Mouse (Mus musculus) testis, postnatal 14 days (tissue): ENCODE data around the gene Olfr1282.
"Not testable (repeated sequence)": the region's sequence is repeated elsewhere in the genome, so short reads cannot be mapped to it uniquely, and the experiment has no call there.

Source experiments
- DNase-seq: peaks from one replicate; pipeline ENCODE4 v3.0.0; 2021; ENCODE audit warnings: low spot score

Gene Olfr1282

DNA sequence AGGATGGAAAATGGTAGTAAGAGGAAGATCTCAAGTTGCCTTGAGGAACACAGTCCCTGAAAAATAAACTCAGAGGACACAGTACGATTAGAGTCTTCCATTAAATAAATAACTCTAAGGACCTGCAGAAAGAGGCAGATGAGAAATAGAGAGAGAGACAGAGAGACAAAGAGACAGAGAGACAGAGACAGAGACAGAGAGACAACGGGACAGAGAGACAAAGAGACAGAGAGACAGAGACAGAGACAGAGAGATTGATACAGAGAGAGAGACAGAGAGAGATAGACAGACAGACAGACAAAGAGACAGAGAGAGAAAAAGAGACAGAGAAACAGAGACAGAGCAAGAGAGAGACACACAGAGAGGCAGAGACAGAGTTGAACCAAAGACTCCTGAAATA lies at the start of gene Olfr1282:
Gene Olfr1282 (minus strand): TSS at position 101 of the 400 bp plus-strand sequence.
- no peak for DNase-seq

DNA sequence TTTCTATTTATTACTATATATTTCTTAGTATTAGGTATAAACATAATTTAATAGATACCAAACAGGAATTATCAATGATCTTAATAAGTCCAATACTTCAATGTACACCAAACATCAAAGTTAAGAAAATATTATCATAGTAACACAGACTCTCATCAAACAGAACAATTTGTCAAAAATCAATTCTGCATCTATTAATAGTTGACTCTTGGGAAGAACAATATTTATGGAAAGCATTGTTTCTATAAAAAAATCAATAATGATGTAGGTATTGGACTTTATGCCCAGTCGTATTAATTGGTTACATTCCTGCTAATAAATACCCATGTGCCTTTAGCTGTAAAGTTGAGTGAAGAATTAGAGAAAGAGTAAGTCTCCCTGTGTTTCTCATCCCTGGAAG lies 39.3 kb upstream of the Olfr1282 start, which contains the start of gene Olfr1284:
Gene Olfr1284 (plus strand): TSS at position 301 of the 400 bp plus-strand sequence.
- no peak for DNase-seq

DNA sequence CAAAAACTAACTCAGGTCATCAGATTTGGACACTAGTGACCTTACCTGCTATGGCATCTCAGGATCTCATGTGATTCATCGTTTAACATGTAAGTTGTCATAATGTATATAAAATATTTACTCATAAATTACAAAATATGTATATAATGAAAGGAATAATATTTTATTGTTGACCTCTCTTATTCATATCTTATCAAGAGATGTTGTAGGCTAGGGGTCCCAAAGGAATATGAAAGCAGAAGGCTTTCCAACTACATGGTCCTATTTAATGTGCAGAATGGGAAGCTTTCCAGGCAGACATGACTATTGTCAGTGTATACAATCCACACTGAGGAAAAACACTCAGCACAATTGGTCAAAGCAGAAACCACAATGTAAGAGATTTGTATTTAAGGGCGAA lies 30.6 kb upstream of the Olfr1282 start, which contains the start of gene Olfr1283:
Gene Olfr1283 (plus strand): TSS at position 301 of the 400 bp plus-strand sequence.
- DNase-seq = no peak

DNA sequence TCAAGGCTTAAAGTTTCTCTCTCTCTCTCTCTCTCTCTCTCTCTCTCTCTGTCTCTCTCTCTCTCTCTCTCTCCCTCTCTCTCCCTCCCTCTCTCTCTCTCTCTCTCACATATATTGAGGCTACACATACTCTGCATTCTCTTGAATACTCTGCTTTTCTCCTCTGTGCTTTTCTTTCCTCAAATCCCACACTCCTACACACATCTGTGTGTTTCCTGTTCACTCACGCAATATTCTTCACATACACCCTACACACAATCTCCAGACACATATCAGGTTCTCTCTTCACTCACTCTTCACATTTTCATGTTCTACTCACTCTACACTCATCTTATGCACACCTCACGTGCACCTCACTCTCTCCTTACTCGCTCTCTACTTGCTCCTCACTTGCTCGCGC lies 2.2 kb downstream of the Olfr1282 start:
- DNase-seq = not testable (repeated sequence)

DNA sequence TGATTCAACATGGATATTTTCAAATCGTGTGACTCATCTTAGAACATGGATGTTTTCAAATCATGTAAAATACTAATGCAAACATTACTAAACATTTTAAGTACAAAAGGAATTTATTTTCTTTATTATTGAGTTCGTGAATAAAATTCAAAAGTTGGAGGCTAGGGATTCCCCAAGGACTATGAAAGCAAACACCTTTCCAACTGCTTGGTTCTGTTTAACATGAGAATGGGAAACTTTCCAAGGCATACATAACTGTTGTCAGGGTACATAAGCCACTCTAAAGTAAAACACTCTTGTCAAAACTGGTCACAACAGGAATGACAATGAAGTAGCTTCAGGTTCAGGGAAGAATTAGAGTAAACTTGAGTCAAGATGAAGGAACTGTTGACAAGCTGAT lies 9.7 kb downstream of the Olfr1282 start, which contains the start of gene Olfr1281:
Gene Olfr1281 (plus strand): TSS at position 301 of the 400 bp plus-strand sequence.
- DNase-seq = no peak

DNA sequence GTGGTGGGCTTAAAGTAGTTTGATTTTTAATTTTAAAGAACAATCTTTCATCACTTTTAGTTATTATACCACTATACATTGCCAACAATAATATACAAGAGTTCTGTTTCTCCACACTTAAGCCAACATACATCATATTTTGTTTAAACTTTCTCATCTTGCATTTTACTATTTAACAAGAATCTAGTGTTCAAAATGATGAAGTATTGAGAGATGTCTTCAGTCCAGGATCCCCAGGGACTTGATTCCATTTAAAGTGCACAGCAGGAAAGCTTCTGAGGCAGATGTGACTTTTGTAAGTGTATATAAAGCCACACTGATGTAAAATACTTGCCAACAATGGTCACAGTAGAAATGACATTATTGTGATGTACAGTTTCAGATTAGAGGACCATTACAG lies 22.2 kb downstream of the Olfr1282 start, which contains the start of gene Olfr1280:
Gene Olfr1280 (plus strand): TSS at position 301 of the 400 bp plus-strand sequence.
- DNase-seq = no peak

DNA sequence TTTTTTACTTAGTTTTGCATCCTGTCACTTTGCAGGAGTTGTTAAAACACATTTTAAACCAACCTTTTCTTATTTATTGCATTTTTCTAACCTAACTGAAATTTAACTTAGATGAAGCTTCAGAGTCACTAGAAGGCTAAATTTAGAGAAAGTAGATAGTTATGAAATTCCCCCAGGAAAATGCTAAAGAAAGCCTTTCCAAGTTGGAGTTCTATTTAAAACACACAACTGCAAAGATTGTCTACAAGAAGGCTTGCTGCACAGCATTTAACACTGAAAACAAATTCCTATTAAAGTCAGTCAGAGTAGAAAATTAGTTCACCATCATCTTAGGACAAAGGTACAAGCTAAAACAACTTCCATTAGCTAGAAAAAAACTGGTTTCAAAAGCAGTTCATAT lies 35.5 kb downstream of the Olfr1282 start, which contains the start of gene Olfr1279:
Gene Olfr1279 (plus strand): TSS at position 262 of the 400 bp plus-strand sequence.
- DNase-seq = no peak

DNA sequence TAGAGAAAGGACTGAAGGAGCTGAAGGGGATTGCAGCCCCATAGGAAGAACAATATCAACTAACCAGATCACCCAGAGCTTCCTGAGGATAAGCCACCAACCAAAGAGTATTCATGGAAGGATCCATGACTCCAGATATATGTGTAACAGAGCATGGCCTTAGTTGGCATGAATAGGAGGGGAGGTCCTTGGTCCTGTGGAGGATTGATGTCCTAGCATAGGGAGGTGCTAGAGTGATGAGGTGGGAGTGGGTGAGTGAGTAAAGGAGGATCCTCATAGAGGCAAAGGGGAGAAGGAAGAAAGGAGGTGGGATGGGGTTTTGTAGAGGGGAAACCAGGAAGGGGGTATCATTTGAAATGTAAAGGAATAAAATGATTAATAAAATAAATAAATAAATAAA lies 37.3 kb downstream of the Olfr1282 start:
- DNase-seq = no peak

DNA sequence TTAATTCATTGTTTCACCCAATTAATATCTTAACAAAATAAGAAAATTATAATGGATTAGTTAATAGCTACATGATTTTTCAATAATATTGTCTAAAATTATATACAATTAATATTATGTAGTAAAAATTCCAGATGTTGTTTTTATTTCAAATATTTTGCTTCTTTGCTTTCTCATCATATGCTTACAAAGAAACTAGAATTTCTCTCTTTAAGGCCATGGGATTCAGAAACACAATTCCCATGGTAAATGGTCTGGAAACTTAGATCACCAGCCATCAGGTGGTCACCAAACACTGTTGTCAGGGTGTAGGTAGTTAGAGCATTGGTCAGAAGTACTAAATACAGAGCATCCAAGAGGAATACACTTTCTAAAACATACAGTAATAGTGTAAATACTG lies 46.0 kb downstream of the Olfr1282 start, which contains the start of gene Olfr1278:
Gene Olfr1278 (plus strand): TSS at position 301 of the 400 bp plus-strand sequence.
- no peak for DNase-seq
